Comparison of ENCODE assay signal across 17 mouse cellular contexts in the genomic region with DNA sequence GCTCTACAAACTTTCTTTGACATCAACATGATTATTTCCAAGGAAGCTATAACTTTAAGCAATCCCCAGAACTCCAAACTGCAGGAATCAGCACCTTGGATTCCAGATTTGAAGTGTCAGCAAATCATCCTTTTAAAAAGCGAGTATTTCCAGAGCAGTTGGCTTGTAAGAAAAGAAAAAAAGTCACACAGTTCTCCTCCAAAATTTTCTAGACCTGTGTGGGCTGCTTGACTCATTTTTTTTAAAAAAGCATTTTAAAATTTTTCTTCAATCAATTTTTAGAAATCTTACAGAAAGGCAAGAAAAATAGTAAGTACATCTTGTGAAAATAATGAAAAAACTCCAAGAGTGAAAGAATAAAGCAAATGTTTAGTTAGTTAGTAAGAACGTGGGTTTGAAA.
"Had no signal": no experiment of that assay in that cellular context is flagged by ENCODE, and none has a peak within 500 bp of the region (broad histone marks: within the 10 kb centered on the region; RNA-seq: fewer than 3 reads in every experiment).

No protein-coding gene starts in this region.

- H3K27ac ChIP-seq: lung, embryonic 15.5 days; macrophage; midbrain, embryonic 13.5 days; midbrain, embryonic 15.5 days; neural tube, embryonic 12.5 days; stomach, embryonic 15.5 days had no signal

- H3K36me3 ChIP-seq: lung, embryonic 15.5 days; midbrain, embryonic 13.5 days; midbrain, embryonic 15.5 days; neural tube, embryonic 12.5 days; stomach, embryonic 15.5 days had no signal

- H3K4me3 ChIP-seq: lung, embryonic 15.5 days; megakaryocyte, embryonic 14.5 days; midbrain, embryonic 13.5 days; midbrain, embryonic 15.5 days; neural tube, embryonic 12.5 days; stomach, embryonic 15.5 days had no signal

- DNase-seq: liver, postnatal 0 days; lung, adult 2 months; lung, postnatal 14 days; lung, postnatal 36 days; right cerebral cortex, postnatal 14 days; thymus, adult 2 months; thymus, postnatal 25 days; thymus, postnatal 4 days had no signal

- H3K4me1 ChIP-seq: lung, embryonic 15.5 days; megakaryocyte, embryonic 14.5 days; midbrain, embryonic 13.5 days; midbrain, embryonic 15.5 days; neural tube, embryonic 12.5 days; stomach, embryonic 15.5 days had no signal

- H3K4me2 ChIP-seq: lung, embryonic 15.5 days; midbrain, embryonic 11.5 days; midbrain, embryonic 13.5 days; midbrain, embryonic 15.5 days; neural tube, embryonic 12.5 days; stomach, embryonic 15.5 days had no signal

- H3K9ac ChIP-seq: liver, postnatal 0 days; lung, embryonic 15.5 days; midbrain, embryonic 13.5 days; midbrain, embryonic 15.5 days; neural tube, embryonic 12.5 days; stomach, embryonic 15.5 days had no signal

- H3K9me3 ChIP-seq: lung, embryonic 15.5 days; megakaryocyte, embryonic 14.5 days; midbrain, embryonic 13.5 days; midbrain, embryonic 15.5 days; neural tube, embryonic 12.5 days; stomach, embryonic 15.5 days had no signal

- ATAC-seq: liver, postnatal 0 days; lung, postnatal 0 days; midbrain, embryonic 13.5 days; midbrain, embryonic 15.5 days had no signal

- H3K27me3 ChIP-seq: lung, embryonic 15.5 days; megakaryocyte, embryonic 14.5 days; midbrain, embryonic 13.5 days; midbrain, embryonic 15.5 days; neural tube, embryonic 12.5 days; stomach, embryonic 15.5 days had no signal
